Mouse (Mus musculus) C2C12 (cell line): ENCODE measurements around the gene Fndc5. TPM values are rescaled to one million over a fixed set of nuclear protein-coding genes. Genes with fewer than 3 reads are reported as not detected.
A peak's percentile ranks its signal among the peaks of the same experiment; 100 is the strongest.

Experiments
- H3K27me3 ChIP-seq: one replicate; pipeline ENCODE4 v1.6.1; 2011; ENCODE audit not compliant: control insufficient read depth, insufficient read depth, insufficient read length
- H3K36me3 ChIP-seq: one replicate; pipeline ENCODE4 v1.6.1; 2011; ENCODE audit not compliant: control insufficient read depth, insufficient read depth
- H3K4me3 ChIP-seq: one replicate; pipeline ENCODE4 v1.5.1; 2011; ENCODE audit warnings: mild to moderate bottlenecking, control low read depth; ENCODE audit not compliant: poor library complexity, insufficient read depth, severe bottlenecking
- H3K79me2 ChIP-seq: one replicate; pipeline ENCODE4 v1.6.1; 2011; ENCODE audit not compliant: control insufficient read depth, insufficient read depth
- H3K79me3 ChIP-seq: one replicate; pipeline ENCODE4 v1.6.1; 2011; ENCODE audit warnings: low read depth, control low read depth
- H3ac ChIP-seq: one replicate; pipeline ENCODE3; 2011; ENCODE audit warnings: low read depth; ENCODE audit not compliant: control insufficient read depth, insufficient read length
- CEBPB ChIP-seq: IDR thresholded peaks from one replicate; pipeline ENCODE4 v1.6.1; 2011; ENCODE audit warnings: low read depth, mild to moderate bottlenecking, control low read depth, moderate library complexity
- CTCF ChIP-seq: IDR thresholded peaks from one replicate; pipeline ENCODE4 v1.5.1; 2011; ENCODE audit not compliant: control insufficient read depth, insufficient read depth, insufficient read length
- FOSL1 ChIP-seq: IDR thresholded peaks from one replicate; pipeline ENCODE4 v1.8.0; 2011; ENCODE audit warnings: mild to moderate bottlenecking, low read length; ENCODE audit not compliant: poor library complexity, insufficient read depth, severe bottlenecking
- MAX ChIP-seq: IDR thresholded peaks from one replicate; pipeline ENCODE4 v1.6.1; 2011; ENCODE audit warnings: mild to moderate bottlenecking, control low read depth
- MYOD1 ChIP-seq: IDR thresholded peaks from one replicate; pipeline ENCODE4 v1.6.1; 2011; ENCODE audit warnings: low read depth; ENCODE audit not compliant: control insufficient read depth, insufficient read length
- MYOG ChIP-seq: IDR thresholded peaks from one replicate; pipeline ENCODE4 v1.6.1; 2011; ENCODE audit not compliant: control insufficient read depth, insufficient read length; ENCODE audit errors: extremely low read depth
- USF1 ChIP-seq: IDR thresholded peaks from one replicate; pipeline ENCODE4 v1.6.1; 2011; ENCODE audit warnings: low read depth, mild to moderate bottlenecking, control low read depth, moderate library complexity
- polyA plus RNA-seq: library from polyadenylated mRNA; unstranded; fragments of >200 nt; fragmentation: generic; extraction: Trizol; gene quantifications from one replicate; pipeline ENCODE4 v1.2.1, GENCODE M21; 2012; ENCODE audit warnings: missing spikeins

The Fndc5 gene
- polyA plus RNA-seq, 1 experiment, result 0.14 TPM

DNA sequence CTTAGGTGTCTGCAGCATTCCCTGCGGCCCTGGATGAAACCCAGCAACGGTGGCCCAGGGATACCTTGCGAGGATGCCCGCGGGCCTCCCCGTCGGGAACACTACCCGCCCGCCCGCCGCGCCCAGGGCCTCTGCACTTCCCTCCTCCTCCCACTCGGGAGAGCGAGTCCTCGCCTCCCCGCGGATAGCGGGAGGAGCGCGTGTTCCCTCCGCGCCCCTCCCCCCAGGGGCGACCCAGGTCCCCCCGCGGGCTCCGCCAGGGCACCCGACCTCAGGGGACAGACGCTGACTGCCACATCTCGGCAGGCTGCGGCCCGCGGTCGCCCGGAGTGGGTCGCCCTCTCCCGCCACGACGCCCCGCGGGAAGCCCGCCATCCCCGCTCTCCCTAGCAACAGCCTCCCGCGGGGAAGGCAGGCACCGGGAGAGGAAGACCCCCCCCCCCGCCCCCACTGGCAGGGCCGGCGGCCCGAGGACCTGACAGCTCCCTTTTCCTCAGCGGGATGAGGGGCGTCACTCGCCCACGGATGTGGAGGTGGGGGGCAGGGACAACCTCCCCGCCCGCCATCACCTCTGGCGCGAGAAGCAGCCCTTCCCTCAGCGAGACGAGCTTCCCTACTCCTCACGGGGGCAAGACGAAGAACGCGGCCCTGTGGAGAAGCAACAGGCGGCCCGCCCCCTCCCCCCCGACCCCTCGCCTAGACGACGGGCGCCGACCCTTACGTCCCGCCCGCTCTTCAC is 52.2 kb downstream of the Fndc5 start:
- Histone ChIP-seq H3K36me3 (peaks cover 8% of the 10 kb centered on the region), H3ac (peak overlapping the region; percentile 92), H3K4me3 (peak overlapping the region; percentile 97), H3K79me2 (peaks cover 83% of the 10 kb centered on the region), H3K79me3 (peaks cover 60% of the 10 kb centered on the region), H3K27me3 (no peaks in the 10 kb centered on the region)
- TF ChIP-seq FOSL1 (no peak), CTCF (no peak), USF1 (no peak), CEBPB (no peak), MYOG (no peak), MAX (no peak), MYOD1 (no peak)

DNA sequence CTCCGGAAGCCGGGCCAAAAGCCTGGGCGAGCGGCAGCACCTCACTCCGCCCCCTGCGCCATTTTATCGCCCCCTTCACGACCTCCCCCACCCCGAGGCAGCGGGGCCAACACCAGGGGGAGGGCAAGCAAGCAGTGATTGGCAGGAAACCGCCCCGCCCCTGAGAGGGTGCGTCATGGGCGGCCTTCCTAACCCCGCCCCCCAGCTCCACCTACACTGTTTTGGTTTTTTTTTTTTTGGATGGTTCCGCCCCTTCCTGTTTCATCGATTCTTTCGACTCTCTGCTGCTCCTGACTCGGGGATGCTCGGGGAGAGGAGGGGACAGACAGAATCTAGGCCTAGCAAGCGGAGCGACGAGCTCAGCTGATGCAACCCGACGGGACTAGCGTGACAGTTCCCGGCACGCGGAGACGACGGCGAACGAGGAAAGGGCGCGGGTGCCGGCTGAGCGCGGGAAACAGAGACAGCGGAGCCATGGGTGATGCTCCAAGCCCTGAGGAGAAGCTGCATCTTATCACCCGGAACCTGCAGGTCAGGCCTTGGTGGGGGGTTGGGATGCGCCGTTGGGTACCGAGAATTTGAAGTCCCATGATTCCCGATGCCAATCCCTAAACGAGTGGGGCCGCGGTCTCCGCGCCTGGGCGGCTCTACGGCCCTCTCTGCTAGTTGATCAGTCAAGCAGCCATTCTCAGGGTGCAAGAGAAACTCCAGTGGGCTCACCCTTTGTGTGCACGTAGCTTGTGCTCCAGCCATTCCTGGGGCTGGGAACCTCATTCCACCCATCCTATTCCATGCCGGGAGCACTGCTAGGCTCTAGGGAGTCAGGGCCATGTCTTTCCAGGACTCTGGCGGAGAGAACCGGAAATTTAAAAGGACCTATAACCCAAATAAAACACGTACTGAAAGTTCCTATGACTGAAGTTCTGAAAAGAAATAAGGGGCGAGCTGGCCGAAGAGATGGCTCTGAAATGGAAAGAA is 53.0 kb downstream of the Fndc5 start, which contains the start of the genes S100pbp and Yars:
S100pbp (minus strand) TSS at position 186 of the 978 bp plus-strand sequence.
Yars (plus strand) TSS at position 219 of the 978 bp plus-strand sequence.
- no peaks in the 10 kb centered on the region for H3K27me3 ChIP-seq
- H3K4me3 ChIP-seq, result peak within 1 kb of the TSS; percentile 97
- peak within 1 kb of the TSS; percentile 93 for H3ac ChIP-seq
- H3K79me2 ChIP-seq, result peaks cover 91% of the 10 kb centered on the region
- no peak for TF ChIP-seq USF1
- peak; percentile 79 for TF ChIP-seq CEBPB
- TF ChIP-seq CTCF, result no peak
- no peak for TF ChIP-seq MYOG
- peak; percentile 98 for TF ChIP-seq MAX
- no peak for TF ChIP-seq MYOD1
- H3K36me3 ChIP-seq, result peaks cover 16% of the 10 kb centered on the region
- H3K79me3 ChIP-seq, result peaks cover 67% of the 10 kb centered on the region

- TF ChIP-seq MAX (no peak), MYOD1 (no peak), MYOG (no peak), USF1 (no peak), FOSL1 (no peak), CEBPB (no peak), CTCF (no peak)
- peak overlapping the region; percentile 97 for H3K4me3 ChIP-seq
- no peaks in the 10 kb centered on the region for H3K27me3 ChIP-seq
- H3ac ChIP-seq, result peak overlapping the region; percentile 93
- H3K79me3 ChIP-seq, result peaks cover 69% of the 10 kb centered on the region
- peaks cover 92% of the 10 kb centered on the region for H3K79me2 ChIP-seq
- H3K36me3 ChIP-seq, result peaks cover 23% of the 10 kb centered on the region
Measured at GRCm38 (mm10) chr4:129190538-129190937, 53.7 kb downstream of the Fndc5 start.

DNA sequence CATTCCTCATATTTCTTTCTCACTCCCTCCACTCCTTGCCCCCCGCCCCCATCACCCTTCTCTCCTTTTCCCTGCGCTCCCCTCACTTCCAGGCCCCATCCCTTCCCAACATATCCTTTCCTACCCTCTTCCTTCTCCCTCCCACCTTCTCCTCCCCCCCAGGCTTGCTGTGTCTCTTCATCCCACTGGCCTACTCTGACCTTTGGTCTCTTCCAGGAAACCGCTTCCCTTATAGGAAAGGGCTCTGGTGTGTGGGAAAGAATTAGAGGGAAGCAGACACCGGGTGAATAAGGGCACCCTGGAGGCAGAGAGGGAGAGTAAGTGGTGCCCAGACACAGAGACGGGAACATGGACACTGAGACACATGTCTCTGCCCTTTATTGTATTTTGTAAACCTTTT is 54.9 kb downstream of the Fndc5 start:
- Histone ChIP-seq H3K36me3 (peaks cover 34% of the 10 kb centered on the region), H3K79me3 (peaks cover 74% of the 10 kb centered on the region), H3ac (no peak overlapping the region), H3K27me3 (no peaks in the 10 kb centered on the region), H3K79me2 (peaks cover 94% of the 10 kb centered on the region), H3K4me3 (no peak overlapping the region)
- TF ChIP-seq FOSL1 (no peak), CEBPB (no peak), MYOD1 (no peak), CTCF (no peak), MYOG (no peak)

Other genes with a start within 250 kb of the Fndc5 start
- 12.5 TPM for gene Azin2, start 174.6 kb upstream of the Fndc5 start, polyA plus RNA-seq
- 176 TPM for gene Ak2, start 145.0 kb upstream of the Fndc5 start, polyA plus RNA-seq
- gene Rnf19b, start 78.7 kb upstream of the Fndc5 start, polyA plus RNA-seq, result 53.5 TPM
- 0.18 TPM for gene Tmem54, start 31.5 kb upstream of the Fndc5 start, polyA plus RNA-seq
- gene Hpca, start 15.0 kb upstream of the Fndc5 start, polyA plus RNA-seq, result not detected
- 8.1 TPM for gene S100pbp, start 52.7 kb downstream of the Fndc5 start, polyA plus RNA-seq
- 105 TPM for gene Yars, start 52.8 kb downstream of the Fndc5 start, polyA plus RNA-seq
- 30.1 TPM for gene C77080, start 124.4 kb downstream of the Fndc5 start, polyA plus RNA-seq
- gene Sync, start 150.6 kb downstream of the Fndc5 start, polyA plus RNA-seq, result 15.0 TPM
- gene Rbbp4, start 198.4 kb downstream of the Fndc5 start, polyA plus RNA-seq, result 195 TPM
- gene Zbtb8os, start 198.7 kb downstream of the Fndc5 start, polyA plus RNA-seq, result 31.2 TPM
- 4.6 TPM for gene Zbtb8a, start 241.1 kb downstream of the Fndc5 start, polyA plus RNA-seq